Comparison of ENCODE assay signal across 1 mouse cellular context in genomic region chr10:13184170-13184766, GRCm38 (mm10).
TF ChIP-seq lines count a peak whose summit lies in the region.

No protein-coding gene starts in this region.

TF ChIP-seq in CH12.LX, 34 proteins besides CTCF, POLR2A, EP300 and RAD21 (continued from another document):
- TF ChIP-seq CHD1 (IDR thresholded peaks at IDR 0.05; ENCODE audit: low read depth, low read length): no peak
- peak; percentile 56; the same call in 1 of the 2 replicates for TF ChIP-seq MEF2A (IDR thresholded peaks at IDR 0.05; ENCODE audit: borderline replicate concordance, low read depth, low read length)
- TF ChIP-seq JUND (conservative IDR thresholded peaks at IDR 0.05; ENCODE audit: low read depth, low read length): peak; percentile 75
- TF ChIP-seq CHD2 (IDR thresholded peaks at IDR 0.05; ENCODE audit: low read length): peak; percentile 70
- TF ChIP-seq SIN3A (IDR thresholded peaks at IDR 0.05; ENCODE audit: low read length): no peak; the same call in 1 of the 2 replicates
- no peak for TF ChIP-seq KAT2A (IDR thresholded peaks at IDR 0.05; ENCODE audit: insufficient replicate concordance, low read length)
- TF ChIP-seq TCF12 (IDR thresholded peaks at IDR 0.05; ENCODE audit: low read depth, low read length): 0 out of 2 replicates have a peak, but pooled peaks have one; percentile 32
- peak; percentile 83 for TF ChIP-seq JUN (IDR thresholded peaks at IDR 0.05; ENCODE audit: insufficient read depth, low read depth, low read length)
- TF ChIP-seq ZKSCAN1 (IDR thresholded peaks at IDR 0.05; ENCODE audit: borderline replicate concordance, low read depth, low read length): no peak
- no peak for TF ChIP-seq USF1 (IDR thresholded peaks at IDR 0.05; ENCODE audit: low read depth, low read length)
- TF ChIP-seq ELF1 (IDR thresholded peaks at IDR 0.05; ENCODE audit: low read depth, low read length): peak; percentile 51
